Mouse (Mus musculus): ENCODE results near the gene Ube4a. TPM values are rescaled to one million over a fixed set of nuclear protein-coding genes. Genes with fewer than 3 reads are reported as not detected.

The Ube4a gene
- polyA plus RNA-seq, 1 experiment from 2014 or later = 25.7 TPM

DNA sequence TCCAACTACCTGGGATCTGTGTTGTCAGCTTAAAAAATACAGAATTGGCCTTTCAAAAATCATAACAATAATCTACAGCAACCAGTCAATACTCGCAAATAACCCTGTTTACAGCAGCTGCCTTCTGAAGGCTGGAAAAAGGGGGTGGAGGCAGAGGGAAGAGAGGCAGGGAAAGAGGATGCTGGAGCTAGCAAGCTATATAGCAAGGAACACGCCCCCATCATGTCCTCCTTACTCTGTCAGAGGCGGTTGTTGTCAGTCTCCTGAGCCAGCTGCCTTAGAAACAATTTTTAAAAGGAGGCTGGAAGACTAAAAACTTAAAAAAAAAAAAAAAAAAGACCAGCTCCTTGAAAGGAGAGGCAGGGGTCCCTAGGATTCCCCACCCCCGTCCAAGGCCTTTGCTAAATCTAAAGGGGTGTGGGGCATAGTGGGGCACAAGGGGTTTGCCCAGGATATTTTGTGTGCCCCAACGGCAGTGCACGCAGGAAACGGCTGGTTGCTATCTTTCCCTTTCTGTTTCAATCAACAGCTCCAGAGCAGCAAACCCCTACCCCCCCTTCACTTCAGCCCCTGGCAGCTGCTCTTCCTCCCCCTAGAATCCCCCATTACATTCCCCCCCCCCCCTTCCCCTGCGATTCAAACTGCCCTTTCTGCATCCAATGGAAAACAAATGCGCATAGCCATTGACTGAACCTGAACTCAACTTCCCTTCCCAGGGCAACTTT lies 86.5 kb downstream of the Ube4a start:
- WGBS = 22% methylated on average over 9 of the region's 9 CpGs
- H3K4me1 ChIP-seq = peaks cover 40% of the 10 kb centered on the region

DNA sequence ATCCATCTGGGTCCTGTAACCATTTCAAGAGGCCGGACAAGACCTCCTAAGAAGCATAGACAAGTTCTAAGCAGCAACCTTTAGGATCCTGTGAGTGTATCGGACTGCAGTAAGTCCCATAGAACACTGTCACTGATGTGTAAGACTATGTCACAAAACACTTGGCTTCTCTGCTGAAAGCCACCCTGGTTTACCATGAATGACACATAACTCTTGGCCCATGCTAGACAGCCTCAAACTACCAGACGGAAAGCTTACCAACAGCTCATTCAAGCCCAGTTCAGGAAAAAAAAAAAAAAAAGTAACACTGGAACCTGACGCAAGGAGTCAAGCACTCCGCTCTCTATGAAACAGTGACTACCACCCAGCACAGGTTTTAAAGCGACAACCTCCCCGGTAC lies 87.7 kb downstream of the Ube4a start:
- 76% methylated on average over 7 of the region's 7 CpGs for WGBS
- Histone ChIP-seq H3K9me3 (no peaks in the 10 kb centered on the region), H3K4me3 (no peak overlapping the region), H3K4me1 (peaks cover 32% of the 10 kb centered on the region), H3K9ac (no peak overlapping the region), H3K27ac (no peak overlapping the region), H3K36me3 (0 out of 2 replicates have a peak, but pooled peaks cover 3% of the 10 kb centered on the region), H3K4me2 (no peak overlapping the region), H3K27me3 (no peaks in the 10 kb centered on the region)
- no peak for ATAC-seq (ENCODE audit: borderline replicate concordance, extremely low read depth, low FRiP score, low TSS enrichment)

More for the DNA sequence above, 86.5 kb downstream of the Ube4a start:
- ATAC-seq (ENCODE audit: borderline replicate concordance, extremely low read depth, low FRiP score, low TSS enrichment) = no peak
- Histone ChIP-seq H3K36me3 (0 out of 2 replicates have a peak, but pooled peaks cover 3% of the 10 kb centered on the region), H3K4me3 (peak overlapping the region; percentile 97), H3K27me3 (no peaks in the 10 kb centered on the region), H3K9me3 (no peaks in the 10 kb centered on the region), H3K4me2 (peak overlapping the region; percentile 97), H3K9ac (peak overlapping the region; percentile 98), H3K27ac (0 out of 2 replicates have a peak overlapping the region, but pooled peaks have one; percentile 8)

- Histone ChIP-seq H3K27ac (no peak overlapping the region), H3K4me2 (no peak overlapping the region), H3K27me3 (no peaks in the 10 kb centered on the region), H3K4me3 (no peak overlapping the region), H3K9ac (no peak overlapping the region), H3K36me3 (0 out of 2 replicates have a peak, but pooled peaks cover 3% of the 10 kb centered on the region), H3K9me3 (no peaks in the 10 kb centered on the region), H3K4me1 (peaks cover 32% of the 10 kb centered on the region)
- WGBS = 66% methylated on average over 7 of the region's 7 CpGs
- ATAC-seq (ENCODE audit: borderline replicate concordance, extremely low read depth, low FRiP score, low TSS enrichment) = no peak
These were observed 89.9 kb downstream of the Ube4a start for GRCm38 (mm10) chr9:44875476-44875875.

DNA sequence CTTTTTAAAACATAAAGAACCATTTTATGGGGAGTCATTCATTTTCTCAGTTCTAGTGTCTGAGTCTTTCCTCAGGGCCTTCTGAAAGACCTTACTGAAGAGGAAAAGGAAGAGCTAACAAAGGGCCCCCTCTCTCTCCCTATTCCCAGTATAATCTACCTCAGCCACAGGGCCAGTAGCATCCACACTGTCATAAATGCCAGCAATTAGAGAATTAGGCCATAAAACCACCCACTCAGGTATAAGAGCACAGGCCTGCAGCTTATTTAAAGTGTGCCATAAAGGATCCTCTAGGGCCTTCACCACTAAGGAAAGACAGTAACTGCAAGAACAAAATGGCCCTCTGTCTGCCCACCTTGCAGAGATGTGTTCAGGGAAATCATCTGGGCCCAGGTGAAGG lies 91.2 kb downstream of the Ube4a start:
- Histone ChIP-seq H3K4me2 (no peak overlapping the region), H3K4me3 (no peak overlapping the region), H3K27me3 (no peaks in the 10 kb centered on the region), H3K4me1 (peaks cover 22% of the 10 kb centered on the region), H3K9me3 (no peaks in the 10 kb centered on the region), H3K27ac (no peak overlapping the region), H3K9ac (no peak overlapping the region), H3K36me3 (0 out of 2 replicates have a peak, but pooled peaks cover 3% of the 10 kb centered on the region)
- no peak for ATAC-seq (ENCODE audit: borderline replicate concordance, extremely low read depth, low FRiP score, low TSS enrichment)

- H3K27ac ChIP-seq = no peak overlapping the region
- H3K9ac ChIP-seq = no peak overlapping the region
- 54% methylated on average over 5 of the region's 5 CpGs for WGBS
- no peak overlapping the region for H3K4me2 ChIP-seq
- H3K9me3 ChIP-seq = no peaks in the 10 kb centered on the region
- no peak overlapping the region for H3K4me3 ChIP-seq
- ATAC-seq (ENCODE audit: borderline replicate concordance, extremely low read depth, low FRiP score, low TSS enrichment) = no peak
- H3K27me3 ChIP-seq = no peaks in the 10 kb centered on the region
- H3K4me1 ChIP-seq = peaks cover 18% of the 10 kb centered on the region; the same call in 1 of the 2 replicates
- 0 out of 2 replicates have a peak, but pooled peaks cover 3% of the 10 kb centered on the region for H3K36me3 ChIP-seq
These were observed 91.7 kb downstream of the Ube4a start for GRCm38 (mm10) chr9:44873665-44874064.

Other genes with a start within 250 kb of the Ube4a start
- gene Phldb1, start 230.4 kb downstream of the Ube4a start, polyA plus RNA-seq (2015; fragmentation: Nextera tagmentation; extraction: Ambion mirVana) = 26.6 and 33.2 TPM in 2 replicates
- gene Arcn1, start 197.8 kb downstream of the Ube4a start, polyA plus RNA-seq (2015; fragmentation: Nextera tagmentation; extraction: Ambion mirVana) = 193 and 199 TPM in 2 replicates
- 93.2 and 99.1 TPM in 2 replicates for gene Ift46, start 197.7 kb downstream of the Ube4a start, polyA plus RNA-seq (2015; fragmentation: Nextera tagmentation; extraction: Ambion mirVana)
- 1.0 and 1.2 TPM in 2 replicates for gene Tmem25, start 166.3 kb downstream of the Ube4a start, polyA plus RNA-seq (2015; fragmentation: Nextera tagmentation; extraction: Ambion mirVana)
- gene Ttc36, start 162.5 kb downstream of the Ube4a start, polyA plus RNA-seq (2015; fragmentation: Nextera tagmentation; extraction: Ambion mirVana) = 0.67 and 1.2 TPM in 2 replicates
- gene Kmt2a, start 84.3 kb downstream of the Ube4a start, polyA plus RNA-seq (2015; fragmentation: Nextera tagmentation; extraction: Ambion mirVana) = 11.2 and 15.5 TPM in 2 replicates
- gene Atp5l, start 44.9 kb downstream of the Ube4a start, polyA plus RNA-seq (2015; fragmentation: Nextera tagmentation; extraction: Ambion mirVana) = 636 and 712 TPM in 2 replicates
- gene Cd3g, start 14.8 kb upstream of the Ube4a start, polyA plus RNA-seq (2015; fragmentation: Nextera tagmentation; extraction: Ambion mirVana) = 4.3 and 20.4 TPM in 2 replicates
- gene Cd3d, start 16.2 kb upstream of the Ube4a start, polyA plus RNA-seq (2015; fragmentation: Nextera tagmentation; extraction: Ambion mirVana) = 1.1 and 6.2 TPM in 2 replicates
- 1.9 and 12.6 TPM in 2 replicates for gene Cd3e, start 44.0 kb upstream of the Ube4a start, polyA plus RNA-seq (2015; fragmentation: Nextera tagmentation; extraction: Ambion mirVana)
- 15.8 and 16.3 TPM in 2 replicates for gene Mpzl2, start 74.2 kb upstream of the Ube4a start, polyA plus RNA-seq (2015; fragmentation: Nextera tagmentation; extraction: Ambion mirVana)
- gene Mpzl3, start 89.6 kb upstream of the Ube4a start, polyA plus RNA-seq (2015; fragmentation: Nextera tagmentation; extraction: Ambion mirVana) = 2.7 TPM in 2 replicates
- gene Jaml, start 113.6 kb upstream of the Ube4a start, polyA plus RNA-seq (2015; fragmentation: Nextera tagmentation; extraction: Ambion mirVana) = 0.35 and 0.76 TPM in 2 replicates
- gene Scn2b, start 152.2 kb upstream of the Ube4a start, polyA plus RNA-seq (2015; fragmentation: Nextera tagmentation; extraction: Ambion mirVana) = 4.0 and 4.2 TPM in 2 replicates
- gene Scn4b, start 172.8 kb upstream of the Ube4a start, polyA plus RNA-seq (2015; fragmentation: Nextera tagmentation; extraction: Ambion mirVana) = 0.48 and 0.65 TPM in 2 replicates
- gene BC049352, start 216.4 kb upstream of the Ube4a start, polyA plus RNA-seq (2015; fragmentation: Nextera tagmentation; extraction: Ambion mirVana) = 0.18 TPM in 1 of 2 replicates, not detected in the other
- 1.7 and 2.6 TPM in 2 replicates for gene Tmprss4, start 238.5 kb upstream of the Ube4a start, polyA plus RNA-seq (2015; fragmentation: Nextera tagmentation; extraction: Ambion mirVana)

Measured in lung, embryonic 15.5 days (tissue).